Mouse (Mus musculus): Measurements from ENCODE around the gene Chst1.

DNA sequence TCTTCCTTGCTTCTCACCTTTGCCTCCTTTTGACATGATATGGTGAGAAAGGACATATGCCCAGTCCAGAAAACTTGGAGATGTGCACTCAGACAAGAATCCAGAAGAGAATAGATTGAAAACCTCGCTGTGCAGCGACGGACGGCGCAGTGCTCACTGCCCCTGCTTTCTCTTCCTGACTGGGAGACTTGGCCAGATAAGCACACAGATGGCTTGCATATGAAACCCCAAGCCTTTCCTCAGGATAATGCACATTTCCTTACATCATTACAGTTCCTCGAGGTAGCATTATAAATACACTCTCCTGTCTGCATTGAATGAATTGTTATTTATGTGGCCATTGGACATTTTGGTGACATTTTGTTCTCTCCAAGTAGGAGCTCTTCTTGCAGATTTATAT, 28.9 kb upstream of the Chst1 start:
- no peak for TF ChIP-seq CTCF (IDR thresholded peaks at IDR 0.05)
- no peak for TF ChIP-seq POLR2A (IDR thresholded peaks at IDR 0.05; ENCODE audit: insufficient read depth, low read depth, low read length)
